Mouse (Mus musculus): ENCODE measurements around the gene Ttc21a.
A peak's percentile ranks its signal among the peaks of the same experiment; 100 is the strongest.

Ttc21a gene

DNA sequence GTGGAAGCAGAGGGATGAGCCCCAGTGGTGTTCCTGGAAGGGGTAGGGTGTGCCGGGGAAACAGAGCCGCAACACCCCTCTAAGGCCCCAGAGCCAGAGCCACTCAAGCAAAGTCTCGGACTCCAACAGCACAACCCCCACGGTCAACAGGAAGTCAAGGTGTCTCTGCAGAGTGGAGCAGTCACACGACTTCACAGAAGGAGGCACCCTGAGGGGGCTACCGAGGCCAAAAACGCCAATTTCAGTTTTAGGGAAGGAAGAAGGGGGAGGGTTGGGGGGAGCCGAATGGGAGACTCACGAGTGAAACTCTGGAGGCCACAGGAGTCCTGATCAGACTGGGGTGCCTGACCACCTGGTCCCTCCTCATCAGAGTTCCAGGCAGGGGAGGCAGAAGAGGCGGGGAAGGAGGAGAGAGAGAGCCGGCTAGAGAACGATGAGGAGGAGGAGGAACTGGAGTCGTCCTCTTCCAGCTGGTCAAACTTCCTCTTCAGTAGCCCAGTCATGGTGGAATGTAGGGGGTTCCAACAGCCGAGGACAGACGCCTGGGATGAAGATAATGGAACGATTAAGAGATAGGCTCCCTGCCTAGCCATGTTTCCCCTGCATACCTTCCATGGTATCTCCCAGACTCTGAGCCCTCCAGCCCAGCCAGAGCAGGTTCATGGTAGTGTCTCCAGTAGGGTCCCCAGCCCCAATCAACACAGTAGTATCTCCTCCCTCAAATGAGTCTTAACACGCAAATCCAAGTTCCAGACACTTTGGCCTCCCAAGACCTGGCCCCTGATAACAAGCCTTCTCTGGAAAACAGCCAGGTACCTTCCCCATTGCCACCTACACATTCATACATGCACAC, 39.5 kb downstream of the Ttc21a start:
- no peak for DNase-seq (ENCODE audit: low read depth)

- DNase-seq (ENCODE audit: low read depth), result peak; percentile 32
These were observed 40.2 kb downstream of the Ttc21a start for GRCm38 (mm10) chr9:119977557-119978060.

GRCm38 (mm10) chr9:119978151-119978810, 40.9 kb downstream of the Ttc21a start:
- no peak for DNase-seq (ENCODE audit: low read depth)

- DNase-seq (ENCODE audit: low read depth), result no peak
These were observed 41.5 kb downstream of the Ttc21a start for GRCm38 (mm10) chr9:119978811-119979441.

GRCm38 (mm10) chr9:119979749-119980148, 42.3 kb downstream of the Ttc21a start:
- DNase-seq (ENCODE audit: low read depth), result no peak

DNA sequence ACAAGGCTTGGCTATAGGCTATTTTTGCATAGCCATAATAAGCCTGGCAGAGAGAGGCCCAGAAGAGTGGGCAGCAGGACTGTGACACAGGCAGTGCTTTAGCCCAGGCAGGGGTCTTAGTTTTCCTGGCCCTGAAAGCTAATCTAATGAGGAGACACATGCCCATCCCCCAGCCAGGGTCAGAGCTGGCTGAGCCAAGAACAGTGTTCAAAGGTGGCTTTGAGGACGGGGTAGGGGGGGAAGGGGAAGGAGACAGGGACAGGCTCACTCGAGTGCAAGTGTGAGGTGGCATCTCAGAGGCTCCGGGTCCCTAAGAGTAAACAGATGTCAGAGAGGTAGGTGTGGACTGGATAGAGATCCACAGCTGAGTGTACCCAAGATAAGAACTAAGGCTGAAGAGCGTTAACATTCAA, 43.4 kb downstream of the Ttc21a start:
- no peak for DNase-seq (ENCODE audit: low read depth)

GRCm38 (mm10) chr9:119981183-119982179, 44.1 kb downstream of the Ttc21a start:
- peak; percentile 83 for DNase-seq (ENCODE audit: low read depth)

GRCm38 (mm10) chr9:119982241-119982811, 44.9 kb downstream of the Ttc21a start:
- peak; percentile 57 for DNase-seq (ENCODE audit: low read depth)

GRCm38 (mm10) chr9:119982956-119983551, 45.6 kb downstream of the Ttc21a start:
- peak; percentile 53 for DNase-seq (ENCODE audit: low read depth)

DNA sequence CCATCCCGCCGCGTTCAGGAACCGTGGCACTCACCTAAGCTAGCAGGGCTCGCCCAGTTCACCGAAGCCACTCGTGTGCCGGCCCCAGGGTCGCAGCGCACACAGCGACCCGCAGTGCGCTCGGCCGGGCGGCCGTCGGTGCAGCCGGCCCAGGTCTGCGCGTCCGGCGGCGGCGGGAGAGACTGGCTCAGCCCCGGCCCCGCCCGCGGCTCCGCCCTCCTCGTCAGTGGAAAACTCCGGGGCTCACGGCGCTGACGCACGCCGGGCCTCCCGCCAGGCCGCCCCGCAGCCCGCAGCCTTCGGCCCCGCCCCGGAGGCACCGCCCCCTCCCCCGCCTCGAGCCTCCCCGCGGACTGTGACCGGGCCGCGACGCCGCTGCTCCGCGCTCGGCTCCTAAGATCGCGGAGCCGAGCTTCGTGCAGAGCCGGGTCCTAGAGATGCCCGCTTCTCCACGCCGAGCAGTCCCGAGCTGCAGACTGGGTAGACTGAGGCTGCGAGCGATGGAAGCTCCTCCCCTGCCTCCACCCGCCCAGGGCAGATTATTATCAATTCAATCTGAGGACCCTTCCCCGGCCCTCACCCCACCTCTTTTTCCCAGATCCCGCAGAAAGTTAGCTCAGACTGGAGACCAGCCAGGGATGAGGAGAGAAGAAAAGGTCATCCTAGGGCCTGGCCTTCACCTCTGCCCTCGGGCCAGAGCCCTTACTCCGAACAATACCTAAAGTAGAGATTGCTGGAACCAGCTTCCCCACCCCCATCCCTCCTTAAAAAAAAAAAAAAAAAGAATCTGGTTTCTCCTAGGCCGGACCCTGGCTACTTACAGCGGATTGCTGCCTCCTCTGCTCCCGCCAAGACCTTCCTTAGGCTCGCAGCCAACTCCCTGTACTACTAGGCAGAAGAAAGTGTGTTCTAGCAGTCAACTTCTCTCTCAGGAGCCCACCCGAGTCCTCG, 46.5 kb downstream of the Ttc21a start:
- peak; percentile 92 for DNase-seq (ENCODE audit: low read depth)

DNA sequence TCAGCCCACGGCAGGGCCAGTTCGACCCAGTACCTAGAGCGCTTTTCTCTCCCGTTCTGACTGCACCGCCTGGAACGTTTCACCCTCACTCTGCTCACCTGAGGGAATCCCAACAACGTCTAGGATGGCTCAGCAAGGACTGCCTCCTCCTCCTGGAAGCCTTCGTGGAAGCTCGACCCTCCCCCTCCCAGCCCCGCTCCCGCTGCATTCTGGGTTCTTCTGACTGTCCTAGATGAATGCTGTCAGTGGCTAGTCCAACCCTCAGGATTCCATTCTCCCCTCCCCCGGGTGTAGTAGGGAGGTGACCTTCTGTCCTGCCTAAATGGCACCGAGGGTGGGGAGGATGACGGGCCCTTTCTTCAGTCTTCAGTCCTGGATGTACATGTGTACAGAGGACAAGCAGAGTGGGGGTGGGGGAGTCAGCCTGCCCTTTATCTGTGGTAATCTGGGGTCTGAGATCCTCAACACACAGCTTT, 47.2 kb downstream of the Ttc21a start, which contains the start of gene Csrnp1:
Csrnp1 (minus strand) TSS at position 123 of the 476 bp plus-strand sequence.
- DNase-seq (ENCODE audit: low read depth), result no peak

GRCm38 (mm10) chr9:119985881-119986574, 48.6 kb downstream of the Ttc21a start:
- DNase-seq (ENCODE audit: low read depth), result peak; percentile 19

GRCm38 (mm10) chr9:119988304-119988703, 50.9 kb downstream of the Ttc21a start:
- DNase-seq (ENCODE audit: low read depth), result no peak

DNA sequence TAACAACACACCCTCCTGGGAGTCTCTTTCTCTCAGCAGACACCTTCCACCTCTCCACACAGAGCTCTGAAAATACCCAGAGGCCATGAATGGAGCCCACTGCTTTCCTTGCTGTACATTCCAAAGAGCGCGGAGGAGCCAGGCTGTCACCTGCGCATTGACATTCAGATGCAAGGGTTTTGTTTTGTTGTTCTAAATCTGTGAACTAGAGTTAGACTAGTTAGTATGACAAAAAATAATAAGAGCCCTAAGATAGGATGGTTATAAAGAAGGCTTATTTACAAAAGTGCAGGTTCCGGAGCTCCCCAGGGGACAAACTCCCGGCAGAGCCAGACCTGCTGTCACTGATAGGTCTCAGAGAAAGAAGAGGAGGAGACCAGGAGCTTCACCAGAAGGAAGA, 53.9 kb downstream of the Ttc21a start:
- DNase-seq (ENCODE audit: low read depth), result no peak

DNA sequence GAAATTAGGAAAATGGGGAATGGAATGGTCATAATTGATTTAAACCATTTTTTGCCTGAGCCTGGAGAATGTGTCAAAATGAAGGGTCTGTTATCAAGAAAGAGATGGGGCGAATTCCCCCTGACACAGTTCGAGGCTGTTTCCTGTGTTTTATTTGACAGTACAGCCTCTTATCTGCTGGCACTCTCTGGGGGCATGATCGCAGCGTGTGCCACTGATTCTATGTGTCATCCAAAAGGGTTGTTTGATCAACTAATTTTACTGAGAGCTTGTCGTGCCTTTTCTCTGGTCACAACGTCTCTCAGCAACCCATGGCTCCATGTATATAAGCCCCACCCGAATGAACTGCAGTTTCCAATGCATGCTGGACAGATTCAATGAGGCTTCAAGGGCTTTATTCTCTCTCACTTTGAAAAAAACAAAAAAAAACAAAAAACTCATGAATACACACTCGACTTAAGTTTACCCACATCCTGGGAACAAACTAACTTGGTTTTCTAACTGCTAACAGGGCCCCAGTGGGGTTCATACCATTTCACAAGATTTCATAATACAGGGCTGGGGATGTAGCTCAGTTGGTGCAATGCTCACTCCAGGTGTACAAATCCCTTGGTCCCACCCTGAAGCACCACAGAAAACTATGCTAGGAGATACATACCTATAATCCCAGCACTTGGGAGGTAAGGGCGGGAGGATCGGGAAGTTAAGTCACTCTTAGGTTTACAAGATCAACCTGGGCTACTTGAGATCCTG, 55.9 kb downstream of the Ttc21a start:
- DNase-seq (ENCODE audit: low read depth), result no peak

GRCm38 (mm10) chr9:119994207-119994606, 56.8 kb downstream of the Ttc21a start:
- DNase-seq (ENCODE audit: low read depth), result no peak

DNA sequence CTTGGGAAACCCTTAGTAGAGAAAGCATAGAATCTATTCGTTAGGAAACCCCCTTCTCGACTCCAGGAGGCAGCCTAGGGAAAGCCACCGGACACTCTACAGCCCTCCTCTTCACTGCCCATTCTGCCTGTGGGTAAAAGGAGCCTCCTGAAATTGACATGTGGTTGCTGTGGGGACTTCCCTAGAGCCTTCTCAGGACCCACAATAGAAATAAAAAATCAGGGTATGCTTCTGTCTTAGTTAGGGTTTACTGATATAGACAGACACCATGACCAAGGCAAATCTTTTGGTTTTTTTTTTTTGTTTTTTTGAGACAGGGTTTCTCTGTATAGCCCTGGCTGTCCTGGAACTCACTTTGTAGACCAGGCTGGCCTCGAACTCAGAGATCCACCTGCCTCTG, 58.7 kb downstream of the Ttc21a start:
- no peak for DNase-seq (ENCODE audit: low read depth)

DNA sequence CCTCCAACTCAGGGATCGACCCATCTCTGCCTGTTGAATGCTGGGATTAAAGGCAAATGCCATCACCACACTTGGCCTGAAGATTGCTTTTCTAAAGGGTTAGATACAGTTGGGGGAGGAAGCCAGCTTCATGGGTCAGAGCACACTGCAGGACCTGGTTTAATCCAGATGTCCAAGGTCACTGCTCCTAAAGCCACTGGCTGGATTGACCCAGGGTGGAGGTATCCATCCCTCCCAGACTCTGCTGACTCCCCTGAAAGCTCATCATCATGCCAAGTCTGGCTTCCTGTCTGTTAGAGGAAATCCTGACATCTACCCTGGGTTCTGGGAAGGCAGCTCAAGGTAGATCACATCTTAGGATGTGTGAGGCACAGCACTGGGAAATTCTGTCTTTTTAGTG, 61.4 kb downstream of the Ttc21a start:
- DNase-seq (ENCODE audit: low read depth), result no peak
